Mouse (Mus musculus) spleen, adult 2 months (tissue): ENCODE results near the gene Itgal.

ENCODE experiments used
- CTCF ChIP-seq: fragments of 200-500 bp; IDR thresholded peaks from 2 replicates; pipeline ENCODE4 v1.5.1; 2011; ENCODE audit warnings: mild to moderate bottlenecking, inconsistent platforms; ENCODE audit not compliant: insufficient read depth, insufficient read length, insufficient replicate concordance; ENCODE audit errors: extremely low read depth
- POLR2A ChIP-seq: fragments of 200-500 bp; IDR thresholded peaks from 2 replicates; pipeline ENCODE4 v1.6.1; 2011; ENCODE audit warnings: low read depth, low read length, inconsistent platforms

GRCm38 (mm10) chr7:127272566-127272965 is 23.5 kb upstream of the Itgal start:
- TF ChIP-seq CTCF (no peak), POLR2A (no peak)
